Mouse (Mus musculus): Measurements from ENCODE around the gene Zfp292.
"Not testable (repeated sequence)": the region's sequence is repeated elsewhere in the genome, so short reads cannot be mapped to it uniquely, and the experiment has no call there.

The Zfp292 gene

DNA sequence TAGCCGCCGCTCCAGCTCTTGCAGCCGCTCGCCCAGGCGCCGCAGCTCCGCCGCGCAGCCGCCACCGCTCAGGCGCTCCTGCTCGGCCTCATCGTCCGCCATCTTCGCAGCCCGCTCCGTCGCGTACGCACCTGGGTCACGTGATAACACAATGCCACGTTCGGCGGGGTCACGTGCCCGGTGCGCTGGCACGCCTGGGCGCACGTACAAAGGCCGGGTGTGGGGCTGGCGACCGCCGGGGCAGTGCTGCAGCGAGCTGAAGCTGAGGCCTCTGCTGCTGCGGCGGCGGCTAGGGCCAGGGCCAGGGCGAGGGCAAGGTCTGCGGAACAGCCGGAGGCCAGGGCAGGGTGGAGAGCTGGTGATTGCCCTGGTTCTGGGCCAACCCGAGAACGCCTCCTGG lies at the start of gene Zfp292:
TSS of gene Zfp292 (minus strand) at position 143 of the 400 bp plus-strand sequence.
- peak; percentile 95 for DNase-seq (ENCODE audit: low spot score)

DNA sequence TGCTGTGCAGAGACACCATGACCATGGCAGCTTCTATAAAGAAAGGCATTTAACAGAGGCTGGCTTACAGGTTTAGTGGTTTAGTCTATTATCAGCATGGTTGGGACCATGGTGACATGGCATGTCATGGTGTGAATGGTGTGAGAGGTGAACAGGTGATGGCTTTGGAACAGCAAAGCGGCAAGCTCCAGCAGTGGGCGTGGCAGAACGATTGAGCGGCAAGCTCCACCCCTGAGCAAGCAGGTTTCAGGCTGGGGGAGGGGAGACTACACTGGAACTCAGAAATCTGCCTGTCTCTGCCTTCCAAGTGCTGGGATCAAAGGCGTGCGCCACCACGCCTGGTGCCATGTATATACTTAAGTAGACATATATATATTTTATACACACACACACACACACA lies 45.6 kb upstream of the Zfp292 start:
- DNase-seq (ENCODE audit: low spot score) = not testable (repeated sequence)

DNA sequence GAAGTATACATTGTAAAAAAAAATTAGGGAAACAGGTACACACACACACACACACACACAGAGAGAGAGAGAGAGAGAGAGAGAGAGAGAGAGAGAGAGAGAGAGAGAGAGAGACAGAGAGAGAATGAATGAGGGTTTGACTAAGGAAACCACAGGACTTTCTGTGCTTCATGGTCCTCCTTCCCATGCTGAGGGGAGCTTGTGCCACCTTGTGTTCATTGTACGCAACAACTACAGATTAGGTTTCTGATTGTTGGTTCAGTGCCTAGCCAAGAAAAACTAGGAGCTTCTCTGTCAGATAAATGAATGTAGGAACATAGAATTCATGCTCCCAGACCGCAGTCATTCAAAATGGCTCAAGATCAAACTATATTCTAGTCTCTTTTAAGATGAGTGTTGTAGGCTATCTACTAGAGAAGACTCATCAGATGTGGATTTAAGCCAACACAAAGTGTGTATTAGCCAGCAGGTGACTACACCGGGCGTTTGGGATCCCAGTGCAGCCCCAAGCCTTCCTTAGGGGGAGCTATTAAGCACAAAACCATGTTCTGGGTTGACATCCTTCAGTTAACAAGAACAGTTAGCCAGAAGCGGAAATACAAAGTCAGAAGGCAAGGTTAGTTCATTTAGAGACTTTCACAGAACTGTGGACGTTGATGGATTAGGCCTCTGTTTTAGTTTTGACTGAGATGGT lies 39.6 kb upstream of the Zfp292 start:
- peak; percentile 56 for DNase-seq (ENCODE audit: low spot score)

DNA sequence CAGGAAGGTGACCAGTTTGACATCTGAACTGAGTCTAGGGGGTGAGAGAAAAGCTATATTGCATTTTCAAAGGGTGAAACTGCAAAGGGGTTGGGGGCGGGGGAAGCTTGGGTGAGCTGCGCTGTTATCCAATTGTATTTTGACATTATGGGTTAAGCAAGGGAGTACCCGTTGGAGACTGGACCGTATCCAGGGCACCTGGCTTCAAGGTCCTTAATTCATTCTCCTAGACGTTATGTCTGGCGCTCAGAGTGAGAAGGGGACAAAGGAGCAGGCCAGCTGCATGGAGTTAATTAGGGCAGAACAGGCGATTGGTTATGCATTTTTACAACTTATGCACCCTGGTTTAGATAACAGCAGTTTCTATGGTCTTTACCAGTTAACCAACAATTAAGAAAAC lies 34.6 kb upstream of the Zfp292 start:
- DNase-seq (ENCODE audit: low spot score) = no peak

DNA sequence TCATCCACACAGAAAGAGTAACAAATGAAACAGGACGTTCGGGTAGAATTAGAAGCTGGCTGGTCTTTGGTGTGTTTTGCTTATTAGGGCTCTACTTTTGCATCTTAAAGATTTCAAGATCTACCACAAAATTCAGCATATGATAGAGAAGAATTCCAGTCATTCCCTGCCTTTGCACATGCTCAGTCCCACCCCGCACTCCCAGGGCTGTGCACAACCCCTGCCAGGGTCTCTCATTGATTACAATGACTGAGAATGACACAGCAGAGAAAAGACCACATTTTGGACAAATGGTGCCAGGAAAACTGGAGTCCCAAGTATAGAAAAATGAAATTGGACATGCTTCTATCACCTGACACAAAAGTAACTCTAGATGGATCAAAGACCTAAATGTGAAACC lies 29.4 kb upstream of the Zfp292 start:
- no peak for DNase-seq (ENCODE audit: low spot score)

DNA sequence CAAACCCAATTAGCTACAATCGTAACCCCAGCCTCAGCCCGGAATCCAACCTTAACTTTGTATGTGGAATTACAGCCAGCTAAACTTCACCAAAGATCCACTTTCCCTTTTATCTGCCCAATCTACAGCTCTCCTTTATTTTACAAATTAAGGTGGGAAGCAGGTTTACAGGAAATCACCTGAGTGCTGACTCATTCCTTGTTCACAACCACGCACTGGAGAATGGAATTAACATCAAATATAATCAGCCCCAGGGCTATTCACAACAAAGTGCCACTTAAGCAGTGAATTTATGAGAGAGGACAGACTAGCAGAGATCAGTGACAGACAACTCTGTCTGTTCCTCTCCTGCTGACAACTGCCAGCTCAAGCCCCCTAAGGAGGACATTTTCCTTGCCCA lies 28.6 kb upstream of the Zfp292 start:
- DNase-seq (ENCODE audit: low spot score) = no peak

DNA sequence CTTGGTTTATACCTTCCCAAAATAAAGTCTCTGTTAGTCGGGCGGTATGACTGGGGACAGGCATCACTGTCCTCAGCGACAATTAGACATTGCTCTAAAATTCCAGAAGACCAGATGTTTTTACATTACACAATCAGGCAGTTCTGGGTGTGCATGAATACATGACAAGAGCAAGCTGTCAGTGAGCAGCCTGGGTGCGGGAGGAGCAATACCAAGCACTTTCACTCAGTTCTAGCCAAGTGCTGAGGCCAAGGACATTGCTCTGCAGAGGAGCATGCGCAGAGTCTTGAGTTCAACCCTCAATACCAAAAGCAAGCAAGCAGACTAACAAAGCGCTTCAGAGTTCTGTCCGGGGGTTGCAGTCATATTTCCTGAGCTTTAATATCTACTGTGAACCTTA lies 25.4 kb upstream of the Zfp292 start:
- peak; percentile 54 for DNase-seq (ENCODE audit: low spot score)

DNA sequence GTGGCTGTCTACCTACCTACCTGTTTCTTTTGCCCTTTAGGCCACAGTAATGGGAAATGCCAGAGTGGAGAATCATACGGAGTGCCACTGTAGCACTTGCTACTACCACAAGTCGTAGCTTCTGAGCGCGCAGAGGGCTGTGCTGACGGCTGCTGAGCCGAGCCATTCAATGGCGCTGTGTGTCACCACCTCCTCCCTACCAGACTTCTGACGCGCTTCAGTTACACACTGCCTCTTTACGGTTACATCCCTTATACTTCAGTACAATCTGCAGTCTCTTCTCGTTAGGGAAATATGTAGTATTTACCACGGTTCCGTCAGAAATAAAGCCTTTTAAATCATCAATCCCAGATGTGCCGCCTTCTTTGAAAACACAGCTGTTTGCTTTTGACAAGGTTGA lies 24.3 kb upstream of the Zfp292 start:
- no peak for DNase-seq (ENCODE audit: low spot score)

DNA sequence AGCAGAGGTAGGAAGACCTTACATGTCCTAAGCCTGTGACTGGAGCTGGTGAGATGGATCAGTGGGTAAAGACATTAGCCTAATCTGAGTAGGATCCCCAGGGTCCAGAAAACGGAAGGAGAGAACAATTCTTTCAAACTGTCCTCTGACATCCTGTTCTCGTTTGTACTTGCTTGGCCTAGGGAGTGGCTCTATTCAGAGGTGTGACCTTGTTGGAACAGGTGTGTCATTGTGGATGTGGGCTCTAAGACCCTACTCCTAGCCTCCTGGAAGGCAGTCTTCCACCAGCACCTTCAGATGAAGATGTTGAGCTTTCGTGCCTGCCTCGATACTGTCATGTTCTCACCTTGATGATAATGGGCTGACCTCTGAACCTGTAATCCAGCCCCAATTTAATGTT lies 23.4 kb upstream of the Zfp292 start:
- no peak for DNase-seq (ENCODE audit: low spot score)

DNA sequence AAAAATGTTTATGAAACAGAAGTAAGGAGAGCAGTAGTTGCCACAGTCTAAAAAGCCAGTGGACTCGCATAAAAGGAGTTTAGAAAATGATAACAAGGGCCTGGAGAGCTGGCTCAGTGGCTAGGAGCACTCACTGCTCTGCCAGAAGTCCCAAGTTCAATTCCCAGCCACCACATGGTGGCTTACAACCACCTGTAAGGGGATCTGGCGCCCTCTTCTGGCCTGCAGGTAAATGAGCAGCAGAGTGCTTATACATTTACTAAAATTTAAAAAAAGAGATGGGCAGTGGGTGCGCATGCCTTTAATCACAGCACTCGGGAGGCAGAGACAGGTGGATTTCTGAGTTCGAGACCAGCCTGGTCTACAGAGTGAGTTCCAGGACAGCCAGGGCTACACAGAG lies 22.6 kb upstream of the Zfp292 start:
- no peak for DNase-seq (ENCODE audit: low spot score)

DNA sequence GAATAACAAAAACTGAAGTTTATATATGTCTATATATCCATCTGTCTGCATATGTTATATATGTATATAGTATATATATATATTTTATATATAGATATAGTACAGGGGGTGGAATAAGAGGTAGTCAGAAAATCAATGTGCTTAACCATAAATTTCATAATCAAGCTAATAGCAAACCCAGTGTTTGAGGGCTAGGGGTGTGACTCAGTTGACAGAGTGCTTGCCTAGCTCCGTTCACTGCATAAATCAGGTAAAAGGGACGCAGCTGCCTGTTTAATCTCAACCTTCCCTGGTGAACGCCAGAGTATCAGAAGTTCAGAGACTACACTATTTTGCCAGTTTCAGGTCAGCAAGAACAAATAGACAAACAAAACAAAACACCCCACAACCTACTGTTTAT lies 18.8 kb upstream of the Zfp292 start:
- DNase-seq (ENCODE audit: low spot score) = not testable (repeated sequence)

DNA sequence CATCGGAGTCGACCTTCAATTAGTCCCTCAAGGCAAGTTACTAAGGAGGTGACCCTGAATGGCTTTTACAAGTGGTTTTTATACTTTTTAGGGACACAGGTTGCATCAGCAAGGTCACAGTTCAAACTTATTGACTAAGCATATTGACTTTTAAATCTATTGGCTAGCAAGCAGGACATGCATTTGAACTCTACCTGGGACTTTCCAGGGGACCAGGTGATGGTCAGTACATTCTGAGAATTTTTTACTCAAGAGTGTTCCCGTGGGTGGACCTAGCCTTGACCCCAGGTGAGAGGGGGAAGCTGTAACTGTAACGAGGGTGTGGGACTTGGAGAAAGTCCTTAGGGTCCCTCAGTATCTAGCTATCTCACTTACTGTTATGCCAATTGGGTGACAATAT lies 18.4 kb upstream of the Zfp292 start:
- DNase-seq (ENCODE audit: low spot score) = no peak

DNA sequence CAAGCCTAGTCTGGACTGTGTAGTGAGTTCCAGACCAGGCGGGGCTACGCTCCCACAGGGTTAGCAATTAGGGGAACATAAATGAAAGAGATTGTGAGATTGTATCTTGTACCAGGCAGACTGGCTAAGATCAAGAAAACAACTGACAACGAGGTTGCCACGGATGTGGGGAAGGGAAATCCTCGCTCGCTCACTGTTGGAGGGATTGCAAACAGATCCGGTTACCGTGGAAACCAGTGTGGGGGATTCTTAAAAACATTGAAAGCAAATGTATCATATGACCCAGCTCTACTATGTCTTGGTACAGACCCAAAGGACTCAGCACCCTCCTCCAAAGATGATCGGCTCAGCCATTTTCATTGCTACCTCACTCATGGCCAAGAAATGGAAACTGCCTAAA lies 17.4 kb upstream of the Zfp292 start:
- DNase-seq (ENCODE audit: low spot score) = no peak

DNA sequence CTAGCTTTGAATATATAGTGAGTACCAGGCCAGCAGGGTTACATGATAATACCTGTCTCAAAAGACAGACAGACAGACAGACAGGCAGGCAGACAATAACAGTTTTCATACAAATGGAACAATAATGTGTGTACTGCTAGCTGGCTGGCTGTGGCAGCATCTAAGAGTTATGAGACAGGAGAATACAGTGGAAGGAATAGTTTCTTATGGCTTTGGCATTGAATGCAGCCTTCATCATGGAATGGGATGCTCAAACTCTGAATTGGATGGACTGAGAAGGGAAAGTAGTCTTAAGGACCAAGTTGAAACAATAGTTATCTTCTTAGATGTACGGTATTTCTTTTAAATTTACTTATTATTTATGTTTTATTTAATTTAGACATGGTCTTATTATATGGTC lies 16.6 kb upstream of the Zfp292 start:
- DNase-seq (ENCODE audit: low spot score) = no peak

DNA sequence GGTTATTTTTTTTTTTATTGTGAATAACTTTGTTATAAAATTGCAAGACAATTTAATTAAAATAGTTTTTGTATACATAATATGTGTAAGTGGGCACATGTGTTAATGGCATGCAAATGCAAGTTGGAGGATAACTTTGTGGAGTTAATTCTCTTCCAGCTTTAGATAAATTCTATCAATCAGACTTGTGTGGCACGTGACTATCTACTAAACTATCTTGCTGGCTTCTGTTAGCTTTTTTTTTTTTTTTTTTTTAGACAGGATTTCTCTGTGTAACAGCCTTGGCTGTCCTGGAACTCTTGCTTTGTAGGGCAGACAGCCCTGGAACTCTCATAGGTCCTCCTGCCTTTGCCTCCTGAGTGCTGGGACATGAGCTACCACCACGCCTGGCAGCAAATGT lies 15.7 kb upstream of the Zfp292 start:
- no peak for DNase-seq (ENCODE audit: low spot score)

DNA sequence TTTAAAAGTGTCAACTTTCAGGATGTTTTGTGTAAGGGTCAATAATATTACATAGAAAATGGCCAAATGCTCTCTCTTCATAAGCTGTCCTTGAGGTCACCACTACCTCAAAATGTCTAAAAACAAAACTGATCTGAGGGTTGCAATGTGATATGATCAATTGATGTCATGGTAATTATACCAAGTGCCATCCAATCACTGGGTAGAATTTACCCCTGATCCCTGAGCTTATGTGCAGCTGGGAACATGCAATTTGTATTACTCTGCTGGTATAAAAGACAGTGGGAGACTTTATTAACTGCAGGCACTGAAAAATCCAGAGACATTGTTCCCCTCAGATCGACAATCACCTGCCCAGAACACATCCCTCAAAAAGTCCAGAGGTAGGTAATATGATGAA lies 10.7 kb upstream of the Zfp292 start, which contains the start of gene Cga:
TSS of gene Cga (plus strand) at position 301 of the 400 bp plus-strand sequence.
- no peak for DNase-seq (ENCODE audit: low spot score)

DNA sequence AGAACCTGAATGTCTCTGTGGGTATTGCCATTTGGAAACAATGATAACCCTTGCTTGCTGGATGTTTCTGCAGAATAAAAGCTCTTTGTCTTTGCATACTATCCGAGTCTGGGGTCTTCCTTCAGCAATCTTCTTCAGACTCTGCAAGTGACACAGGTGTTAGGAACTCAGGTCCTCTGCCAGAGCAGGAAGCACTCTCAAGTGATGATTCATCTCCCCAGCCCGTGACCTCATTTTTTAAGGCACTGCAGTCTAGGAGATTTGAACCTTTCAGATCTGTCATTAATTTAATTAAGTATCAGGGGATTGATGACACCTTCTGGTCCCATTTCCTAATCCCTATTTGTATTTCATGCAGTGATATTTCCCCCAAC lies 7.0 kb upstream of the Zfp292 start:
- DNase-seq (ENCODE audit: low spot score) = no peak

DNA sequence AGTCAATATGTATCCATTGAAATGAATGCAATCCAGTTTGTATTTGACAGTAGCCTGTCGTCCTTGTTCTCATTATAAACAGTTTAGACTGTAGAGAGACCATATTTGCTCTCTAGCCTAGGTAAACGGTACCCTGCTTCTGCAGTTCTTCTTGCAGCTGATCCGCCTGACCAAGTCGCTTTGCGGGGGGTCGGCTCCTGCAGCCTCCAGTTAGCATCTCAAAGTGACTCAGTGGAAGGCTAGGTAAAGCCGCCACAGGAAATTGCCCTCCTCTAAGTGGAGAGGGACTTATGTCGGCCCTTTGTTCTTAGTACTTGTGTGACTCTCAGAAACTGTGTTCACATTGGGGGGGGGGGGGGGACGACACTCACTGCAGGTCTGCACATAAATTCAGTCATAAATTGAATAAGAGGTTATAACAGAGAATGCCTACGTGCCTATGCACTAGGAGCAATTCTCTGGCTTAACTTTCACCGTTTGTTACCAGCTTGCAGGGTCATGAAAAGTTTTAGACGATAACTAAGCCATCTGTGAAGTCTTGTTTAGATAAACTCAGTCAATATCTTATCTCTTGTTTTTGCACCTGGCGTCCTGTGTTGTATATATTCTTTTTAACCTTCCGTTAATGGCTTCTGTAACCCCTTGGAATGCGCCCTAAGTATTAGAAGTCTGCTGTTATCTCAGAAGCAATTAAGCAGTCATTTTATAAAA lies 6.5 kb upstream of the Zfp292 start:
- no peak for DNase-seq (ENCODE audit: low spot score)

DNA sequence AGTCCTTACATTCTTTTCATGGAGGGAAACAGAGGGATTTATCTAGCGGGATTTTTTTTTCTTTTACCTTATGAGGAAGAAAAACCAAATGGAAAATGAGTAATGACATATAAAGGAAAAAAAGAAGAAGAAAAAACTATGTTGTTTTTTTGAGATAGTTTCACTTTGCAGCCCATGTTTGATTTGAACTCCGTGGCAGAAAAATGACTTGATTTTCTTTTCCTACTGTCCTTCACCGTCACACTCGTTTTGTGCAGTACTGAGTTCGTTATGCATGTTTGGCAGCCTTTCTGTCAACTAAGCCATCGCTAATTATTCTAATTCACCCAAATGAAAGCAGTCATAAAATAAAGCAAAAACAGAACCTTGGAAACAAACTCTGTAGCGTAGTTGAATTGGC lies 4.5 kb upstream of the Zfp292 start:
- no peak for DNase-seq (ENCODE audit: low spot score)

DNA sequence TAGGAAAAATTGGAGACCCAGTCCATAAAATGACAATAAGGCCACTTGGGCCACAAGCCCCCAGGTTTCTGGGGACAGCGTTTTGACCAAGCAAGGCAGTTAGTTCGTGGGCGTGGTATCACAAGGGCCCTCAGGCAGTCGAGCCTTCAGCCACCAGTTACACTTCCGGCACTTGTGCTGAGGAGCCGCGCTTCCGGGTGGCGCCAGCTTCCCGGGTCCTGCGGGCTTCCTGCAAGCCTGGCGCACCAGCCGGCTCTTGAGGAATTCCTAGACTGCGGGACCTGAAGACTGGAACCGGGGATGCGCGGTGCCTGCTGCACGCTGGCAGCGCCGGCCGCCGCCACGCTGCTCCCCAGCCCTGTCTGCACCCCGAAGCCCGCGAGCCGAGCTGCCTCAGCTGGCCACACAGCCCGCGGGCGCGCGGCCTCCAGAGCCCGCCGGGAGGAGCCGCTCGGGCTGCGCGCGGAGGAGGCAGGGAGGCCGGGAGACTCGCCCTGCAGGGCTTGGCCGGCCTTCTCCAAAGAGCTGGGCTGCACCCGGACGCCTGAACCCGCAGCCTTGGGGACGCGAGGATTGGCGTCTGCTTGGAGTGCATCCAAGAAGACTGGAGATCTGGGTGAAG lies 3.8 kb upstream of the Zfp292 start:
- DNase-seq (ENCODE audit: low spot score) = peak; percentile 91

DNA sequence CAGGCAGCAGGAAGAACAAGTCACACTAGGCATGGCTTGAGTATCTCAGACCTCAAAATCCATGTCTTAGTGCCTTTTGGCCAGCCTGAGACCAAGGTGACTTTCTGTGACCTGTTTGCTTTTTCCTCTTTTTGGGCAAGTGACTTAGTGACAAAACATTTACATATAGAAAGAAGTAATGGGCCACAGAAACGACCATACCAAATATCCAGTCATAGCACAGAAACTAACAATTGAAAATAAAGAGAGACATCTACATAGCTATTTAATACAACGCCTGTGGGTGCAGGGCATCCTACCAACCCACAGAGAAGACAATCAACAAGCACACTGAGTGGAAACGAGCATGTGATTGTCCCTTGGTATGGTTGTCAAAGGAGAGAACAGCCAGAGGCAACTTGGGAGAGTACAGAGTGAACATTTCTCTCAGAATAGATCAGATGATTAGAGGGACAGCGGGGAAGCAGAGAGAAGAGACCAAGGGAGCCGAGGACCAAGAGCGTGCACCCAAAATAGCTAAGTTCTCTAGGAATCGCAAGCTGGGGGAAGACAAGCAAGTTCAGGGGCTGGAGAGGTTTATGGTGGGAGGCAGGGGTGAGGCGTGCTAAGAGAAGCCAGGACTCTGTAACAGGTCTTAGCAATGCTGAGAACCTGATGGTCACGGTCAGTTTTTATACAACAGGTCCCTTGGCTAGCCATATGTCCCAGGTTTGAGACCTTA lies 3.0 kb upstream of the Zfp292 start:
- DNase-seq (ENCODE audit: low spot score) = no peak

DNA sequence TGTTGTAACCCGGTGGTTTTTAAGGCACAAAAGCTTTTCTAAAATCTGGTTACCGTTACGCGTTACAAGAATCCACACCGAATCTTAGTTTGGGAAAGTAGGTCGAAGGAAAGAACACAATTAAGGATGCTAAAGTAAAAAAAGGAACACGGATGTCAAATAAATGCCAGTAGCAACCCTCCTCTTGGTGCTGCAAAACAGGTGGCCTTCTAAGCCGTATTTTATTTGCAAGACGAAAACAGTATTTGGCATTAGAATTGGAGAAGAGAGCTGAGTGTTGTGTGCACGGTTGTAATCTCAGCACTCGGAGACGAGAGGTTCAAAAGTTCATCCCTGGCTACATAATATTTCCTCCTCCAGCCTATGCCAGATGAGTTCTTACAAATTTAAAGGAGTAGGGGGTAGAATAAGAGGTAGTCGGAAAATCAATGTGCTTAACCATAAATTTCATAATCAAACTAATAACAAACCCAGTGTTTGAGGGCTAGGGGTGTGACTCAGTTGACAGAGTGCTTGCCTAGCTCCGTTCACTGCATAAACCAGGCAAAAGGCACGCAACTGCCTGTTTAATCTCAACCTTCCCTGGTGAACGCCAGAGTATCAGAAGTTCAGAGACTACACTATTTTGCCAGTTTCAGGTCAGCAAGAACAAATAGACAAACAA lies 738 bp upstream of the Zfp292 start:
- no peak for DNase-seq (ENCODE audit: low spot score)
